Comparison of ENCODE assay signal across 23 mouse cellular contexts in the genomic region with DNA sequence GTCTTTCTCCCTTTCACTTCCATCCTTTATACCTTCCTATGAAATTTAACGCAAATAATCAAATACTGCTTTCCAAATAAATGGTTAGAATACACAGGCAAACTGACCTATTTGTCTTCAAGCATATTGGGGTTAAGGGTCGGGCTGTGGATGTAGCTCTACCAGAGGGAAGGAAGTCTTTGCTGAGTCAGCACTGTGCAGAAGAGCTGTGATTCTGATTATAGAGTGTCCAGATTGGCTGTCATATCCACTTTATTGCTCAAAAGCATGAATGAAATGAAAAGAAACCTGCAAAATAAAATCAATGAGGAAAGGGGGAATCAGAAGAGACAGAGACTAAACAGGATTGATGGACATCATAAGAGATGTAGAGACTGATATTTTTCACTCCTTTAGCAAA.
DNase-seq lines count a peak whose midpoint lies in the region; ATAC-seq and TF ChIP-seq lines count a peak whose summit lies in the region.
"Had no signal": no experiment of that assay in that cellular context is flagged by ENCODE, and none has a peak within 500 bp of the region (broad histone marks: within the 10 kb centered on the region; RNA-seq: fewer than 3 reads in every experiment).

No protein-coding gene starts in this region.

- DNase-seq in CH12.LX (ENCODE audit: extremely low read depth): no peak
- no peak for DNase-seq in ES-E14 (ENCODE audit: low read depth, low spot score)
- no peak for DNase-seq in MEL (ENCODE audit: low read depth, low spot score)
- no peak for DNase-seq in midbrain, embryonic 10.5 days (ENCODE audit: low spot score)
- DNase-seq in embryo, embryonic 11 days: no peak
- DNase-seq: adrenal gland, adult 2 months; adrenal gland, adult 8-10 months; adrenal gland, postnatal 10 days; adrenal gland, postnatal 14 days; adrenal gland, postnatal 25 days; adrenal gland, postnatal 36 days; B cell, adult 2 months; cerebellum, adult 11 months; cerebellum, adult 11-12 months; cerebellum, adult 18-20 months; cerebellum, adult 2 months; cerebellum, adult 8-10 months; cerebellum, adult 9-10 months had no signal

- H3K79me2 ChIP-seq in CH12.LX (replicated peaks; ENCODE audit: control insufficient read depth, extremely low read depth, insufficient read depth, poor library complexity, severe bottlenecking) (no peaks in the 10 kb centered on the region), MEL (ENCODE audit: control insufficient read depth, insufficient read depth, low read length, poor library complexity) (no peaks in the 10 kb centered on the region)

- 76% methylated on average over 2 of the region's 2 CpGs for WGBS in kidney, embryonic 15.5 days
- 88% methylated on average over 2 of the region's 2 CpGs for WGBS in midbrain, embryonic 10.5 days

- TF ChIP-seq POLR2A in CH12.LX (IDR thresholded peaks at IDR 0.05; ENCODE audit: low read depth, low read length): no peak
- TF ChIP-seq POLR2A in MEL (IDR thresholded peaks at IDR 0.05; ENCODE audit: control insufficient read depth in 1 of 2, insufficient read depth in 1 of 2, low read depth in 1 of 2, low read length in 2 of 2, poor library complexity in 1 of 2): no peak

- in situ Hi-C loops in CH12.LX (cut with MboI; ENCODE audit: low pct_ligation_motif_present, low pct_unique_long_range_greater_than_20kb, low sequenced_read_pairs): no loop called here
- in situ Hi-C loops in ES-E14 (cut with MboI; ENCODE audit: low sequenced_read_pairs in 2 of 2, unreplicated experiment in 2 of 2): no loop called here

- no peak for ATAC-seq in kidney, embryonic 15.5 days (replicated peaks; ENCODE audit: low FRiP score)
- ATAC-seq: activated CD4-positive, CD25-positive, alpha-beta regulatory T cell, adult 4 months; CD4-positive, CD25-positive, alpha-beta regulatory T cell, adult 4 months; Patski had no signal

- H3K36me3 ChIP-seq in CH12.LX (replicated peaks in 1 of 2; ENCODE audit: control insufficient read depth in 1 of 2, insufficient read depth in 1 of 2, low read length in 1 of 2) (no peaks in the 10 kb centered on the region), ES-E14 (ENCODE audit: control insufficient read depth, insufficient read depth, low read length, poor library complexity, severe bottlenecking) (no peaks in the 10 kb centered on the region), MEL (ENCODE audit: control insufficient read depth in 1 of 2, insufficient read depth in 2 of 2, low read length in 2 of 2) (no peaks in the 10 kb centered on the region)
- no peaks in the 10 kb centered on the region for H3K36me3 ChIP-seq in kidney, embryonic 15.5 days
- no peaks in the 10 kb centered on the region for H3K36me3 ChIP-seq in midbrain, embryonic 10.5 days
- H3K36me3 ChIP-seq: G1E had no signal

- no peak overlapping the region for H3K4me2 ChIP-seq in CH12.LX (ENCODE audit: insufficient read depth, low read depth, poor library complexity, severe bottlenecking)
- no peak overlapping the region for H3K4me2 ChIP-seq in kidney, embryonic 15.5 days

- H3K27me3 ChIP-seq in CH12.LX (replicated peaks) (no peaks in the 10 kb centered on the region), MEL (ENCODE audit: control insufficient read depth in 1 of 2, insufficient read depth in 2 of 2, low read length in 2 of 2) (no peaks in the 10 kb centered on the region)
- no peaks in the 10 kb centered on the region for H3K27me3 ChIP-seq in kidney, embryonic 15.5 days
- H3K27me3 ChIP-seq in midbrain, embryonic 10.5 days (ENCODE audit: low read depth, poor library complexity, severe bottlenecking): no peaks in the 10 kb centered on the region
- H3K27me3 ChIP-seq: Patski had no signal

- H3K27ac ChIP-seq in CH12.LX (ENCODE audit: insufficient read depth, low read depth) (no peak overlapping the region), ES-E14 (ENCODE audit: insufficient read depth, low read depth, low read length, poor library complexity, severe bottlenecking) (no peak overlapping the region), MEL (ENCODE audit: control insufficient read depth, low read depth, low read length) (no peak overlapping the region)
- H3K27ac ChIP-seq in kidney, embryonic 15.5 days: no peak overlapping the region
- H3K27ac ChIP-seq in midbrain, embryonic 10.5 days (replicated peaks): no peak overlapping the region

- dilution Hi-C loops in CH12.LX (cut with MboI; ENCODE audit: extremely low pct_ligation_motif_present, extremely low pct_unique_long_range_greater_than_20kb, low sequenced_read_pairs): no loop called here

- H3K4me1 ChIP-seq in CH12.LX (ENCODE audit: control insufficient read depth in 1 of 2, insufficient read depth in 2 of 2) (no peaks in the 10 kb centered on the region), ES-E14 (ENCODE audit: control insufficient read depth in 2 of 2, insufficient read depth in 2 of 2, low read length in 2 of 2, poor library complexity in 1 of 2) (no peaks in the 10 kb centered on the region), MEL (ENCODE audit: control insufficient read depth in 1 of 2, insufficient read depth in 2 of 2, low read length in 2 of 2) (no peaks in the 10 kb centered on the region)
- H3K4me1 ChIP-seq in kidney, embryonic 15.5 days: no peaks in the 10 kb centered on the region
- no peaks in the 10 kb centered on the region for H3K4me1 ChIP-seq in midbrain, embryonic 10.5 days

- TF ChIP-seq CTCF in CH12.LX (conservative IDR thresholded peaks at IDR 0.05 in 1 of 2, IDR thresholded peaks at IDR 0.05 in 1 of 2; ENCODE audit: low read depth in 2 of 2, low read length in 2 of 2): no peak
- no peak for TF ChIP-seq CTCF in MEL (IDR thresholded peaks at IDR 0.05 in 2 of 3, conservative IDR thresholded peaks at IDR 0.05 in 1 of 3; ENCODE audit: control insufficient read depth in 1 of 3, insufficient read depth in 1 of 3, low read depth in 2 of 3, low read length in 3 of 3, poor library complexity in 1 of 3, severe bottlenecking in 1 of 3)

- TF ChIP-seq EP300 in CH12.LX (IDR thresholded peaks at IDR 0.05; ENCODE audit: low read length) (no peak), MEL (IDR thresholded peaks at IDR 0.05; ENCODE audit: low read depth in 1 of 2, low read length in 2 of 2) (no peak)

- H3K4me3 ChIP-seq in CH12.LX (replicated peaks in 1 of 3; ENCODE audit: low read depth in 2 of 3, low read length in 2 of 3, poor library complexity in 1 of 3): no peak overlapping the region
- no peak overlapping the region for H3K4me3 ChIP-seq in ES-E14 (ENCODE audit: insufficient read depth in 1 of 2, low read depth in 1 of 2, low read length in 2 of 2, poor library complexity in 1 of 2, severe bottlenecking in 1 of 2)
- no peak overlapping the region for H3K4me3 ChIP-seq in MEL (ENCODE audit: control insufficient read depth in 1 of 2, insufficient read depth in 1 of 2, low read depth in 2 of 2, low read length in 2 of 2)
- H3K4me3 ChIP-seq in kidney, embryonic 15.5 days (replicated peaks): no peak overlapping the region
- H3K4me3 ChIP-seq in midbrain, embryonic 10.5 days: no peak overlapping the region

- peaks cover 2% of the 10 kb centered on the region for H3K9me3 ChIP-seq in CH12.LX (replicated peaks; ENCODE audit: low read length)
- no peaks in the 10 kb centered on the region for H3K9me3 ChIP-seq in ES-E14 (ENCODE audit: control insufficient read depth, insufficient read depth, low read depth, low read length)
- no peaks in the 10 kb centered on the region for H3K9me3 ChIP-seq in MEL (replicated peaks; ENCODE audit: insufficient read depth, low read length)
- no peaks in the 10 kb centered on the region for H3K9me3 ChIP-seq in kidney, embryonic 15.5 days (replicated peaks)
- no peaks in the 10 kb centered on the region for H3K9me3 ChIP-seq in midbrain, embryonic 10.5 days (replicated peaks)
- H3K9me3 ChIP-seq: G1E had no signal

- TF ChIP-seq RAD21 in CH12.LX (IDR thresholded peaks at IDR 0.05; ENCODE audit: low read depth, low read length): no peak
- TF ChIP-seq RAD21 in MEL (IDR thresholded peaks at IDR 0.05; ENCODE audit: low read depth, low read length): no peak

- H3K9ac ChIP-seq in CH12.LX (ENCODE audit: insufficient read depth, low read depth) (no peak overlapping the region), ES-E14 (ENCODE audit: insufficient read depth, low read depth, low read length, poor library complexity, severe bottlenecking) (no peak overlapping the region), MEL (ENCODE audit: control insufficient read depth, low read depth, low read length, poor library complexity, severe bottlenecking) (no peak overlapping the region)
- no peak overlapping the region for H3K9ac ChIP-seq in kidney, embryonic 15.5 days

TF ChIP-seq in CH12.LX, 34 proteins besides CTCF, POLR2A, EP300 and RAD21:
- TF ChIP-seq ELF1 (IDR thresholded peaks at IDR 0.05; ENCODE audit: low read depth, low read length) (no peak), JUND (conservative IDR thresholded peaks at IDR 0.05; ENCODE audit: low read depth, low read length) (no peak), SMC3 (IDR thresholded peaks at IDR 0.05; ENCODE audit: low read depth, low read length) (no peak), HCFC1 (IDR thresholded peaks at IDR 0.05; ENCODE audit: low read depth, low read length) (no peak), MAFK (IDR thresholded peaks at IDR 0.05; ENCODE audit: insufficient replicate concordance, low read length) (peak; percentile 69; the same call in 1 of the 2 replicates)
TF ChIP-seq in CH12.LX: peak in this region for 1.

TF ChIP-seq in ES-E14, 5 proteins besides CTCF, POLR2A, EP300 and RAD21:
- TF ChIP-seq CHD2 (IDR thresholded peaks at IDR 0.05; ENCODE audit: low read depth, low read length) (no peak), MAFK (IDR thresholded peaks at IDR 0.05; ENCODE audit: insufficient read depth, low read depth, low read length) (peak; percentile 74; the same call in 1 of the 2 replicates)

TF ChIP-seq in MEL, 35 proteins besides CTCF, POLR2A, EP300 and RAD21:
- no peak for TF ChIP-seq NRF1 (IDR thresholded peaks at IDR 0.05; ENCODE audit: insufficient read depth, low read depth, low read length, poor library complexity, severe bottlenecking)
- TF ChIP-seq ELF1 (IDR thresholded peaks at IDR 0.05; ENCODE audit: low read depth, low read length): no peak
- TF ChIP-seq TAL1 (IDR thresholded peaks at IDR 0.05; ENCODE audit: low read length): no peak
- TF ChIP-seq POLR2AphosphoS5 (IDR thresholded peaks at IDR 0.05; ENCODE audit: borderline replicate concordance, low read depth, low read length): no peak
- TF ChIP-seq GABPA (IDR thresholded peaks at IDR 0.05; ENCODE audit: low read depth, low read length): no peak
- TF ChIP-seq JUND (IDR thresholded peaks at IDR 0.05; ENCODE audit: low read depth, low read length): no peak
- TF ChIP-seq MAFK (IDR thresholded peaks at IDR 0.05; ENCODE audit: borderline replicate concordance, low read depth, low read length): peak; percentile 22; the same call in 1 of the 2 replicates
- TF ChIP-seq GATA1 (IDR thresholded peaks at IDR 0.05; ENCODE audit: low read depth, low read length): no peak

Comparison
In these comparisons a context has a peak if more than half of its experiments do, and no peak if none do; other contexts are left out.
1. Of the 35 proteins assayed by ChIP-seq in both MEL and CH12.LX: peak only in MEL: none; only in CH12.LX: none; in both: MAFK; in neither: 34.